Mouse (Mus musculus): Measurements from ENCODE around the gene Greb1. TPM values are rescaled to one million over a fixed set of nuclear protein-coding genes. Genes with fewer than 3 reads are reported as not detected.

Gene Greb1
- polyA plus RNA-seq (2012; rRNA removed) (3.2 and 3.9 TPM in 2 replicates), polyA plus RNA-seq (2014; fragmentation: Nextera tagmentation; extraction: Ambion mirVana) (1.1 TPM in 2 replicates)

- DNase-seq (ENCODE audit: low spot score) (no peak), ATAC-seq (ENCODE audit: low FRiP score, low read depth) (peak; percentile 66)
- H3K9ac ChIP-seq (ENCODE audit: low read depth, low read length, severe bottlenecking) = peak within 1 kb of the TSS; percentile 66
- no peak within 1 kb of the TSS for H3K27ac ChIP-seq (replicated peaks; ENCODE audit: low read depth, low read length)
- peak within 1 kb of the TSS; percentile 98 for H3K4me2 ChIP-seq (replicated peaks; ENCODE audit: low read depth, low read length, severe bottlenecking)
- TF ChIP-seq POLR2A (IDR thresholded peaks at IDR 0.05; ENCODE audit: borderline replicate concordance, extremely low read depth, insufficient read depth, insufficient read length) = no peak
- peak within 1 kb of the TSS; percentile 51 for H3K4me3 ChIP-seq (replicated peaks; ENCODE audit: low read length)
- no peaks in the 10 kb centered on the region for H3K27me3 ChIP-seq (ENCODE audit: control insufficient read depth, insufficient read depth, low read length)
- WGBS = 4% methylated on average over 42 of the region's 53 CpGs
- peaks cover 4% of the 10 kb centered on the region; the same call in 1 of the 2 replicates for H3K4me1 ChIP-seq (ENCODE audit: control insufficient read depth, insufficient read depth, low read length)
- H3K36me3 ChIP-seq (ENCODE audit: control insufficient read depth, insufficient read depth, low read length) = no peaks in the 10 kb centered on the region
- H3K9me3 ChIP-seq (ENCODE audit: control insufficient read depth, low read length) = no peaks in the 10 kb centered on the region
Observed at GRCm38 (mm10) chr12:16800259-16800958, at the start of gene Greb1. Gene Greb1 (minus strand): TSS chr12:16800886.

GRCm38 (mm10) chr12:16849821-16850220 lies 49.1 kb upstream of the Greb1 start:
- Histone ChIP-seq H3K4me3 (replicated peaks; ENCODE audit: low read length) (no peak overlapping the region), H3K4me2 (replicated peaks; ENCODE audit: low read depth, low read length, severe bottlenecking) (no peak overlapping the region), H3K9me3 (ENCODE audit: control insufficient read depth, low read length) (no peaks in the 10 kb centered on the region), H3K27me3 (ENCODE audit: control insufficient read depth, insufficient read depth, low read length) (no peaks in the 10 kb centered on the region), H3K4me1 (ENCODE audit: control insufficient read depth, insufficient read depth, low read length) (peaks cover 5% of the 10 kb centered on the region; the same call in 1 of the 2 replicates), H3K9ac (ENCODE audit: low read depth, low read length, severe bottlenecking) (no peak overlapping the region), H3K27ac (replicated peaks; ENCODE audit: low read depth, low read length) (no peak overlapping the region), H3K36me3 (ENCODE audit: control insufficient read depth, insufficient read depth, low read length) (no peaks in the 10 kb centered on the region)
- TF ChIP-seq POLR2A (IDR thresholded peaks at IDR 0.05; ENCODE audit: borderline replicate concordance, extremely low read depth, insufficient read depth, insufficient read length) = no peak
- DNase-seq (ENCODE audit: low spot score) = no peak
- ATAC-seq (ENCODE audit: low FRiP score, low read depth) = no peak
- 51% methylated on average over 2 of the region's 2 CpGs for WGBS

DNA sequence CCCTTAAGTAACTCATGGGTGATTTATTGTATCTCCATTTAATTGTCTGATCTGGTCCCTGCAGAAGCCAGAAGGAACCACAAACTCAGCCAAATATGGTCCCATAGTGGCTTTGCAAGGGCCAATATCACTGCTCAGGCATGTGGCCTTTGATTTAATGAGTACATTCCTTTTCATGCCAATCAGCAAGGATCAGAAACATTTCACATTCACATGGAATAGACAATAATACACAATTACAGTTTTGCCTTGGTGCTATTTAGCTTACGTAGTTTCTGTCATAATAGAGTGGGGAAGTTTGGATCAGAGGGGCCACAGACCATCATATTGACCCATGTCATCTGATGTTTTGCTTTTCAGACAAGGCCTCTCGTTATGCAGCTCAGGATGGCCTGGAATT lies 47.8 kb upstream of the Greb1 start:
- ATAC-seq (ENCODE audit: low FRiP score, low read depth) (no peak), DNase-seq (ENCODE audit: low spot score) (no peak)

GRCm38 (mm10) chr12:16847204-16847792 lies 46.6 kb upstream of the Greb1 start:
- no peaks in the 10 kb centered on the region for H3K36me3 ChIP-seq (ENCODE audit: control insufficient read depth, insufficient read depth, low read length)
- no peak overlapping the region for H3K4me3 ChIP-seq (replicated peaks; ENCODE audit: low read length)
- no peak for DNase-seq (ENCODE audit: low spot score)
- TF ChIP-seq POLR2A (IDR thresholded peaks at IDR 0.05; ENCODE audit: borderline replicate concordance, extremely low read depth, insufficient read depth, insufficient read length) = no peak
- H3K4me2 ChIP-seq (replicated peaks; ENCODE audit: low read depth, low read length, severe bottlenecking) = no peak overlapping the region
- WGBS = 85% methylated on average over 4 of the region's 4 CpGs
- H3K4me1 ChIP-seq (ENCODE audit: control insufficient read depth, insufficient read depth, low read length) = peaks cover 5% of the 10 kb centered on the region; the same call in 1 of the 2 replicates
- no peak overlapping the region for H3K9ac ChIP-seq (ENCODE audit: low read depth, low read length, severe bottlenecking)
- no peak for ATAC-seq (ENCODE audit: low FRiP score, low read depth)
- no peak overlapping the region for H3K27ac ChIP-seq (replicated peaks; ENCODE audit: low read depth, low read length)
- H3K9me3 ChIP-seq (ENCODE audit: control insufficient read depth, low read length) = no peaks in the 10 kb centered on the region
- H3K27me3 ChIP-seq (ENCODE audit: control insufficient read depth, insufficient read depth, low read length) = no peaks in the 10 kb centered on the region

More for the DNA sequence above, 47.8 kb upstream of the Greb1 start:
- H3K4me1 ChIP-seq (ENCODE audit: control insufficient read depth, insufficient read depth, low read length) = peaks cover 5% of the 10 kb centered on the region; the same call in 1 of the 2 replicates
- H3K4me2 ChIP-seq (replicated peaks; ENCODE audit: low read depth, low read length, severe bottlenecking) = no peak overlapping the region
- no peaks in the 10 kb centered on the region for H3K27me3 ChIP-seq (ENCODE audit: control insufficient read depth, insufficient read depth, low read length)
- 78% methylated on average over 2 of the region's 2 CpGs for WGBS
- H3K27ac ChIP-seq (replicated peaks; ENCODE audit: low read depth, low read length) = no peak overlapping the region
- no peaks in the 10 kb centered on the region for H3K9me3 ChIP-seq (ENCODE audit: control insufficient read depth, low read length)
- H3K36me3 ChIP-seq (ENCODE audit: control insufficient read depth, insufficient read depth, low read length) = no peaks in the 10 kb centered on the region
- no peak for TF ChIP-seq POLR2A (IDR thresholded peaks at IDR 0.05; ENCODE audit: borderline replicate concordance, extremely low read depth, insufficient read depth, insufficient read length)
- H3K4me3 ChIP-seq (replicated peaks; ENCODE audit: low read length) = no peak overlapping the region
- H3K9ac ChIP-seq (ENCODE audit: low read depth, low read length, severe bottlenecking) = no peak overlapping the region

Data from limb, embryonic 14.5 days (tissue).